Mouse (Mus musculus) embryonic facial prominence, embryonic 12.5 days (tissue): ENCODE data around the gene Usmg5. TPM values are rescaled to one million over a fixed set of nuclear protein-coding genes. Genes with fewer than 3 reads are reported as not detected.

Experiments used
- ATAC-seq: fragments of 200-750 bp; cut with Nextera tagmentation; 2 replicates; pipeline ENCODE4 v1.8.0; 2017; ENCODE audit not compliant: insufficient number of reproducible peaks, insufficient read depth, low FRiP score, low TSS enrichment
- H3K27ac ChIP-seq: fragments of 300-500 bp; sonication (generic); 2 replicates; pipeline ENCODE4 v1.5.1; 2016; ENCODE audit warnings: mild to moderate bottlenecking
- H3K27me3 ChIP-seq: fragments of 300-500 bp; sonication (generic); 2 replicates; pipeline ENCODE4 v1.6.1; 2016; ENCODE audit warnings: mild to moderate bottlenecking, moderate library complexity
- H3K36me3 ChIP-seq: fragments of 300-500 bp; sonication (generic); 2 replicates; pipeline ENCODE4 v1.6.1; 2016; ENCODE audit warnings: mild to moderate bottlenecking
- H3K4me1 ChIP-seq: fragments of 300-500 bp; sonication (generic); 2 replicates; pipeline ENCODE4 v1.6.1; 2016
- H3K4me2 ChIP-seq: fragments of 300-500 bp; sonication (generic); replicated peaks from 2 replicates; pipeline ENCODE4 v1.6.1; 2016; ENCODE audit warnings: mild to moderate bottlenecking, moderate library complexity
- H3K4me3 ChIP-seq: fragments of 300-500 bp; sonication (generic); 2 replicates; pipeline ENCODE4 v1.5.1; 2016; ENCODE audit warnings: mild to moderate bottlenecking
- H3K9ac ChIP-seq: fragments of 300-500 bp; sonication (generic); 2 replicates; pipeline ENCODE4 v1.6.1; 2016; ENCODE audit warnings: mild to moderate bottlenecking, moderate library complexity
- H3K9me3 ChIP-seq: fragments of 300-500 bp; sonication (generic); 2 replicates; pipeline ENCODE4 v1.6.1; 2016; ENCODE audit warnings: mild to moderate bottlenecking, moderate library complexity
- WGBS: fragments of 180-500 bp; shearing (Covaris S2); methylation state at CpG from one replicate; pipeline ENCODE4 v1.1.7; 2016; 5-methylcytosine and 5-hydroxymethylcytosine counted together
- polyA plus RNA-seq: library from polyadenylated mRNA; unstranded; fragments of >200 nt; fragmentation: Nextera tagmentation; extraction: Ambion mirVana; gene quantifications from 2 replicates; pipeline ENCODE4 v1.2.1, GENCODE M21; 2016

Gene Usmg5
- polyA plus RNA-seq, 1 experiment from 2014 or later, result 1,248 TPM

- ATAC-seq, result no peak
- Histone ChIP-seq H3K9me3 (no peaks in the 10 kb centered on the region), H3K4me2 (no peak overlapping the region), H3K4me1 (no peaks in the 10 kb centered on the region), H3K4me3 (no peak overlapping the region), H3K36me3 (peaks cover 55% of the 10 kb centered on the region), H3K27me3 (no peaks in the 10 kb centered on the region), H3K9ac (no peak overlapping the region), H3K27ac (no peak overlapping the region)
- 43% methylated on average over 4 of the region's 4 CpGs for WGBS
These were observed 30.6 kb upstream of the Usmg5 start for GRCm38 (mm10) chr19:47121054-47121453.

DNA sequence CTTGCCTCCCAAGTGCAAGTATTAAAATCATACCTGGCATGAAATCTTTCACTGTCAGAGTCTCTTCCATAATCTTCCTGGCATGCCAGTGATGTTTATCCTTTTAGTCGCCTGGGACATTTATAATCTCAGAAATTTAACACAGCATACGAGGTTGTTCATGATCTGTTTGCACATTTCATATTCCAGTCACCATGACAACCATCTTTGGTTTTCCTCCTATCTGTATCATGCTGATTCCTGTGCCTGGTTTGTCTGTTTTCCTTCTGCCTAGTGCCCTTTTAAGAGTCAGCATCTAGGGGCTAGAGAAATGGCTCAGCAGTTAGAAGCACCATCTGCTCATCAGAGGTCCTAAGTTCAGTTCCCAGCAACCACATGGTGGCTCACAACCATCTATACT lies 28.2 kb upstream of the Usmg5 start:
- no peak overlapping the region for H3K27ac ChIP-seq
- WGBS, result 78% methylated on average over 2 of the region's 2 CpGs

DNA sequence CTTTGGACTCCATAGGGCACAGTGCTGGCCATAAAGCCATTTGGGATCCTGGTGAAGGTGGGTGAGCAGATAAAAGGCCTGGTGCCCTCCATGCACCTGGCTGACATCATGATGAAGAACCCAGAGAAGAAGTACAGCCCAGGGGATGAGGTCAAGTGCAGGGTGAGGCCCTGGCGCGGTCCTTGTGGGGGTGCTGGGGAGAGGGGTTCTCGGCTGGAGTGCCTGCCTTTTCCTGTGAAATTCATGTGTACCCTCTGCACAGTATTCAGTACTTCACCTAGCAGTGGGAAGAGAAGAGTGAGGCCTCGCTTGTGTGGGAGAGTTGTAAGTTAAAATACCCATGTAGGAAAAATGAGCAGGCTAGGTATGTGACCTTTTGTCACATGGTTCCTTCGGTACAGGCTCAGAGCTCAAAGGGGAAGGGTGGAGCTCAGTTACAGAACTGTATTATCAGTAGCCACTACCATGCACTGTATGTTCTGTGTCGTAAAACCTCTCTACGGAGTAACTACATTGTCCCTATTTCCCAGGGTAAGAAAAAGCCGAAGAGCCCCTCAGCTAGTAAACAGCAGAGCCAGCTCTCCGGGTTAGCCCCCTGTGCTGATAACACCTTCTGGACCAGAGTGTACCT lies 14.3 kb upstream of the Usmg5 start:
- no peak for ATAC-seq
- no peaks in the 10 kb centered on the region for H3K4me1 ChIP-seq
- H3K27me3 ChIP-seq, result no peaks in the 10 kb centered on the region
- peaks cover 98% of the 10 kb centered on the region for H3K36me3 ChIP-seq
- no peak overlapping the region for H3K4me2 ChIP-seq
- no peak overlapping the region for H3K27ac ChIP-seq
- H3K9ac ChIP-seq, result no peak overlapping the region
- no peak overlapping the region for H3K4me3 ChIP-seq
- H3K9me3 ChIP-seq, result no peaks in the 10 kb centered on the region
- WGBS, result 95% methylated on average over 9 of the region's 9 CpGs

More for the DNA sequence above, 28.2 kb upstream of the Usmg5 start:
- Histone ChIP-seq H3K9me3 (no peaks in the 10 kb centered on the region), H3K36me3 (peaks cover 65% of the 10 kb centered on the region), H3K4me3 (no peak overlapping the region), H3K4me1 (no peaks in the 10 kb centered on the region), H3K27me3 (no peaks in the 10 kb centered on the region), H3K9ac (no peak overlapping the region), H3K4me2 (no peak overlapping the region)
- no peak for ATAC-seq

DNA sequence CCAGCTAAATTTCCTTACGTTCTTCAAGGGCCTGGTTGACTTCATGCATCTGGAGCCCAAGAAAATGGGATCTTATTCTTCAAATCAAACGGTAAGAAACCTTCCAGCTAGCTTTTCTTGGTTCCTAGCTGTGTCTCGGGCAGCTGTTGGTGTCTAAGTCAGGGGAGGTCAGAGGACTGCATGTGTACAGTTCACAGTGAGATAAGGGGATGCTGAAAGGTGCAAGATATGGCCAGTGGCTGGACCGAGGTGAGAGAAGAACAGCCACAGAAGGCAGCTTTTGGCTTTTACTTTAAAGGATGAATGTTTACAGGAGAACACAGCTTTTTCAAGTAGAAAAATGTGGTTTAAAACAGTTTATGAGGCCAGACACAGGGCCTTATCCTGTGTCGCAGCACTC lies 10.6 kb upstream of the Usmg5 start:
- Histone ChIP-seq H3K27ac (no peak overlapping the region), H3K9ac (no peak overlapping the region), H3K4me1 (no peaks in the 10 kb centered on the region), H3K9me3 (no peaks in the 10 kb centered on the region), H3K36me3 (peaks cover 98% of the 10 kb centered on the region), H3K27me3 (no peaks in the 10 kb centered on the region), H3K4me2 (no peak overlapping the region), H3K4me3 (no peak overlapping the region)
- no peak for ATAC-seq
- WGBS, result 89% methylated on average over 5 of the region's 5 CpGs

- Histone ChIP-seq H3K9me3 (no peaks in the 10 kb centered on the region), H3K27ac (peak overlapping the region; percentile 81), H3K27me3 (no peaks in the 10 kb centered on the region), H3K4me2 (peak overlapping the region; percentile 77), H3K9ac (peak overlapping the region; percentile 94), H3K4me3 (peak overlapping the region; percentile 98), H3K36me3 (peaks cover 29% of the 10 kb centered on the region), H3K4me1 (peaks cover 11% of the 10 kb centered on the region)
- ATAC-seq, result peak; percentile 68; the same call in 1 of the 2 replicates
- 2% methylated on average over 36 of the region's 36 CpGs for WGBS
These were observed 525 bp downstream of the Usmg5 start for GRCm38 (mm10) chr19:47089718-47090525.

- Histone ChIP-seq H3K4me3 (no peak overlapping the region), H3K27ac (no peak overlapping the region), H3K9me3 (no peaks in the 10 kb centered on the region), H3K9ac (no peak overlapping the region), H3K27me3 (no peaks in the 10 kb centered on the region), H3K4me1 (peaks cover 11% of the 10 kb centered on the region), H3K4me2 (no peak overlapping the region), H3K36me3 (peaks cover 32% of the 10 kb centered on the region)
- 91% methylated on average over 3 of the region's 3 CpGs for WGBS
- ATAC-seq, result no peak
These were observed 2.2 kb downstream of the Usmg5 start for GRCm38 (mm10) chr19:47088226-47088625.

DNA sequence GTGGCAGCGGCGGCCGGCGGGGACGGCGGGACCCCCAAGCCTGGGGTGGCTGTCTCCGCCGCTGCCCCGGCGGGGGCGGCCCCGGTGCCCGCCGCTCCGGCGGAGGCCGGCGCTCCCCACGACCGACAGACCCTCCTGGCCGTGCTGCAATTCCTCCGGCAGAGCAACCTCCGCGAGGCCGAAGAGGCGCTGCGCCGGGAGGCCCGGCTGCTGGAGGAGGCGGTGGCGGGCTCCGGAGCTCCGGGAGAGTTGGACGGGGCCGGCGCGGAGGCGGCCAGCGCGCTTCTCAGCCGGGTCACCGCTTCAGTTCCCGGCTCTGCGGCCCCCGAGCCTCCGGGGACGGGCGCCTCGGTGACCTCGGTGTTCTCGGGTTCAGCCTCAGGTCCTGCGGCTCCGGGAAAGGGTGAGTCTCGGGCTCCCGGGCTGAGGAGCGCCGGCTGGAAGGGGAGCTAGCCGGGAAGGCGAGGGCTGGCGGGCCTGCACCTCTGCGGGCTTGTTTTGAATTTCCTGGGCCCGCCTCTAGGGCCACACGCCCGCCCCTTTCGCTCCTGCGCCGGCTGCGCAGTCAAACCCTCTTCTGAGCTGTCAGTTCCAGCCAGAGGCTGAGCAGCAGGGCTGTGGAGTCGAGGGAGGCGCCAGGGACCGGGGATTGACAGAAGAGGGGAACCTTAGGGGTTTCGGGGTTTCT lies 22.4 kb downstream of the Usmg5 start:
- peaks cover 24% of the 10 kb centered on the region for H3K36me3 ChIP-seq

DNA sequence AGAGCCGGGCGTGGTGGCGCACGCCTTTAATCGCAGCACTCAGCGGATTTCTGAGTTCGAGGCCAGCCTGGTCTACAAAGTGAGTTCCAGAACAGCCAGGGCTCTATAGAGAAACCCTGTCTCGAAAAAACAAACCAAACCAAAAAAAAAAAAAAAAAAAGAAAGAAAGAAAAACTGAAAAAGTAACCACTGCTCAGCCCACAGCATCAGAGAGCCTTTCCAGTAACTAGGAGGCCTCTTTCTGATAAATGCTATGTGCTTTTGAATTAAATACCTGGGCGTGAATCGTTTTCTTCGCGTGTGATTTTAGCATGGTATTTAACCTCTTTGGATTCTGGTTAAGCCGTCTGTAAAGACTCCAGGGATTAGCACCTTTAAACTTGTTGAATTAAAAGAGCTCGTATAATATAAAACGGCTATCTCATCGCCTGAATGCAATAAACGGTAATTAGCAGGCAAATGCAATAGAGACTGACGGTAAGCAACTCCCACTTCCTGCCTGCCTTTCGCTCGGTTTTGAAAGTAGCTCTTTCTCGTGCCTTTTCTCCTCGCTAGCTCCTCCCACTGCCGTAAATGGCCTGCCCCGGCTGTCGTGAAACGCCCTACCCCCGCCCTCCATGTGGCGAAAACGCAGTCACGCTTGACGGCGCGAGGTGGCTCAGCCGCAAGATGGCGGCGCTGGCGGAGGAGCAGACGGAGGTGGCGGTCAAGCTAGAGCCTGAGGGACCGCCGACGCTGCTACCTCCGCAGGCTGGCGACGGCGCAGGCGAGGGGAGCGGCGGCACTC lies 23.2 kb downstream of the Usmg5 start, which contains the start of gene Taf5:
TSS of gene Taf5 (plus strand) at position 651 of the 787 bp plus-strand sequence.
- 11% methylated on average over 49 of the region's 49 CpGs for WGBS
- Histone ChIP-seq H3K36me3 (peaks cover 16% of the 10 kb centered on the region), H3K27me3 (no peaks in the 10 kb centered on the region), H3K9ac (peak within 1 kb of the TSS; percentile 91), H3K27ac (peak within 1 kb of the TSS; percentile 87), H3K4me2 (peak within 1 kb of the TSS; percentile 62), H3K9me3 (no peaks in the 10 kb centered on the region), H3K4me3 (peak within 1 kb of the TSS; percentile 98), H3K4me1 (peaks cover 6% of the 10 kb centered on the region; the same call in 1 of the 2 replicates)
- ATAC-seq, result peak; percentile 61; the same call in 1 of the 2 replicates

More for the DNA sequence above, 22.4 kb downstream of the Usmg5 start:
- under 1% methylated on average over 70 of the region's 72 CpGs for WGBS
- Histone ChIP-seq H3K4me3 (peak overlapping the region; percentile 98), H3K4me1 (peaks cover 6% of the 10 kb centered on the region; the same call in 1 of the 2 replicates), H3K9me3 (no peaks in the 10 kb centered on the region), H3K4me2 (peak overlapping the region; percentile 62), H3K27me3 (no peaks in the 10 kb centered on the region), H3K27ac (peak overlapping the region; percentile 87), H3K9ac (peak overlapping the region; percentile 91)
- peak; percentile 93 for ATAC-seq

GRCm38 (mm10) chr19:47065860-47066259 lies 24.6 kb downstream of the Usmg5 start:
- Histone ChIP-seq H3K4me3 (no peak overlapping the region), H3K4me2 (no peak overlapping the region), H3K27ac (no peak overlapping the region), H3K27me3 (no peaks in the 10 kb centered on the region), H3K4me1 (peaks cover 6% of the 10 kb centered on the region; the same call in 1 of the 2 replicates), H3K9ac (no peak overlapping the region), H3K36me3 (0 out of 2 replicates have a peak, but pooled peaks cover 3% of the 10 kb centered on the region), H3K9me3 (no peaks in the 10 kb centered on the region)
- ATAC-seq, result no peak
- WGBS, result 97% methylated on average over 3 of the region's 3 CpGs

DNA sequence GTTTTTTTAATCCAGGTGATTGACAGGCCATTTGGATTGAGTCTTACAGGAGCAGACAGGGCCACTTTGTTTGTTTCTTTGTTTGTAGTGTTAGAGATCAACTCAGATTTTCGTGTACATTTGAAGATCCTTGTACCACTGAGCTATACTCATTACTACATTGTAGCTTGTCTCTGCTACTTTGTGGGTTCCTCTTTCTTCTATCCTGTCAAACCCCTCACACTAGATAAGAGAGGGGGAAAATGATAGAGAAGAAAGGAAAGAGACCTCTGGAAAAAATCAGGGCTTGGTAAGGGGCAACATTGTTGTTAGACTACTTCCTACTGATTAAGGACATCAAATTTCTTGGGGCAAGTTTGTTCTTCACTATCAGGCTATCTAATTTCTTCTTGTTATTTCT lies 32.8 kb downstream of the Usmg5 start:
- no peaks in the 10 kb centered on the region for H3K36me3 ChIP-seq
- H3K9me3 ChIP-seq, result no peaks in the 10 kb centered on the region
- no peak overlapping the region for H3K9ac ChIP-seq
- H3K27ac ChIP-seq, result no peak overlapping the region
- no peaks in the 10 kb centered on the region for H3K4me1 ChIP-seq
- no peak for ATAC-seq
- WGBS, result 63% methylated on average over 1 of the region's 1 CpGs
- no peaks in the 10 kb centered on the region for H3K27me3 ChIP-seq
- H3K4me3 ChIP-seq, result no peak overlapping the region
- H3K4me2 ChIP-seq, result no peak overlapping the region

DNA sequence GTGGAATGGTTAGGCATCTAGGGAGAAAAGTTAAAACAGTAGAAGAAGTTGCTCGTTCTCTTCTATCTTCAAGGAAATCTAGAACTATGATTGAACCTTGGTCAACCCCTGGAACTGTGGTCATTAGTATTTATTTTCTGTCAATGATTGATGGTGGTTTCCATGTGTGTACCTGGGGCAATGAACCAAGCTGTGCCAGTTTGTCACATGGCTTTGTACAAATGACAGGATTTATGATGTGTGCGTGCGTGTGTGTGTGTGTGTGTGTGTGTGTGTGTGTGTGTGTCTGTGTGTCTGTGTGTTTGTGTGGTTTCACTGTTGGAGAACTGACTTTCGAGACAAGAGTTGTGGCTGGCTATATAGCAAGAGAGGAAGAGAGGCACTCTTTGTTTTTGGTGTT lies 37.0 kb downstream of the Usmg5 start:
- no peaks in the 10 kb centered on the region for H3K9me3 ChIP-seq
- no peak overlapping the region for H3K27ac ChIP-seq
- no peaks in the 10 kb centered on the region for H3K36me3 ChIP-seq
- H3K4me1 ChIP-seq, result peaks cover 12% of the 10 kb centered on the region
- ATAC-seq, result no peak
- H3K27me3 ChIP-seq, result no peaks in the 10 kb centered on the region
- no peak overlapping the region for H3K9ac ChIP-seq
- H3K4me2 ChIP-seq, result no peak overlapping the region
- H3K4me3 ChIP-seq, result no peak overlapping the region
- 81% methylated on average over 4 of the region's 4 CpGs for WGBS
